Mouse (Mus musculus): ENCODE measurements at regions not wholly inside any gene's neighbourhood (a gene's known extent, or its start where the extent isn't known, plus 50 kb on each side); places are given as distances from the start of the nearest gene placed in this dataset.
A peak's percentile ranks its signal among the peaks of the same experiment; 100 is the strongest.

DNA sequence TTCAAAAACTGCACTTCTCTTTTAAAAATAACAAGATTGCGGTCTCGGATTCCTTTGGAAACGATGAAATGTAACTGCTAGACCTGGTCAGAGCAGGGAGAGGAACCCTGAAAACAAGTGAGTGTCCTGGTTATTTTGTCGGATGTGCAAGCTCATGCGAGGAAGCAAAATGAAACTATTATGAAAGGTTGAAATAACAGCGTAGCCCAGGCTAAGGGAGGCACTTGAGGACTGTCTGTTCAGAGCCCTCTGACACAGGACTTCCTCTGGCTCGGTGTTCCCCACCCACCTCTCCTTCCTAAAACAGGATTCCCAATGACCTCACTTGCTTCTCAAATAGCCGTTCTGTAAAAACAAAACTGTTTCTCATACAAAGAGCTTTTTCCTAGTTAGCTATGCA is 51.3 kb upstream of the S1pr1 start:
- Histone ChIP-seq H3K9me3 (ENCODE audit: low read length) (no peaks in the 10 kb centered on the region), H3K4me3 (ENCODE audit: low read depth, low read length) (no peak overlapping the region), H3K9ac (replicated peaks; ENCODE audit: low read depth) (no peak overlapping the region), H3K27ac (ENCODE audit: low read length) (peak overlapping the region; percentile 72), H3K36me3 (ENCODE audit: insufficient read depth, low read length) (no peaks in the 10 kb centered on the region), H3K4me1 (ENCODE audit: insufficient read depth, low read depth, low read length) (no peaks in the 10 kb centered on the region), H3K4me2 (replicated peaks; ENCODE audit: low read depth, low read length) (peak overlapping the region; percentile 34), H3K27me3 (replicated peaks; ENCODE audit: insufficient read depth, low read length) (no peaks in the 10 kb centered on the region)
- TF ChIP-seq CTCF (IDR thresholded peaks at IDR 0.05) (no peak), EP300 (IDR thresholded peaks at IDR 0.05) (peak; percentile 92)
- ATAC-seq (peak; percentile 62), DNase-seq (ENCODE audit: low spot score) (peak; percentile 80)
- WGBS: 45% methylated on average over 8 of the region's 8 CpGs

DNA sequence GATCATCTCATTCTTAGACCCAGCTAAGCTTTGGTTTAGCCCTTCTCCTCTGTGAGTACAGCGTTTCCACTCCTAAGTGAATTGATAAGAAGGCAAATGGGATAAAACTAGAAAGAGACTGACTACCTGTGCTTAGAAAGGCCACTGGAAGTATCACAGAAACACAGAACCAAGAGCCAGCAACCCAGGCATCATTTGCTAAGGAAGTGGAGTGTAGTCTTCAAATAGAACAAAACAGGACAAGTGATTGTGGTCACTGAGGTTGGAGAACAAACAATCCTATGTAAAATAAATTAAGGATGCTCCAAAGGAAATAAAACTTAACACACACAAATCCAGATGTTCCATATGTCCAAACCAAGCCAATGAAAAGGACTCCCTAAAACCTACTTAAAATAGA is 53.4 kb upstream of the S1pr1 start:
- Histone ChIP-seq H3K4me1 (ENCODE audit: insufficient read depth, low read depth, low read length) (no peaks in the 10 kb centered on the region), H3K4me2 (replicated peaks; ENCODE audit: low read depth, low read length) (no peak overlapping the region; the same call in 1 of the 2 replicates), H3K27me3 (replicated peaks; ENCODE audit: insufficient read depth, low read length) (no peaks in the 10 kb centered on the region), H3K27ac (ENCODE audit: low read length) (peak overlapping the region; percentile 83), H3K4me3 (ENCODE audit: low read depth, low read length) (no peak overlapping the region), H3K9ac (replicated peaks; ENCODE audit: low read depth) (no peak overlapping the region), H3K36me3 (ENCODE audit: insufficient read depth, low read length) (no peaks in the 10 kb centered on the region), H3K9me3 (ENCODE audit: low read length) (no peaks in the 10 kb centered on the region)
- 81% methylated on average over 1 of the region's 1 CpGs for WGBS
- ATAC-seq (peak; percentile 15), DNase-seq (ENCODE audit: low spot score) (peak; percentile 51)
- TF ChIP-seq EP300 (IDR thresholded peaks at IDR 0.05) (no peak), CTCF (IDR thresholded peaks at IDR 0.05) (no peak)

DNA sequence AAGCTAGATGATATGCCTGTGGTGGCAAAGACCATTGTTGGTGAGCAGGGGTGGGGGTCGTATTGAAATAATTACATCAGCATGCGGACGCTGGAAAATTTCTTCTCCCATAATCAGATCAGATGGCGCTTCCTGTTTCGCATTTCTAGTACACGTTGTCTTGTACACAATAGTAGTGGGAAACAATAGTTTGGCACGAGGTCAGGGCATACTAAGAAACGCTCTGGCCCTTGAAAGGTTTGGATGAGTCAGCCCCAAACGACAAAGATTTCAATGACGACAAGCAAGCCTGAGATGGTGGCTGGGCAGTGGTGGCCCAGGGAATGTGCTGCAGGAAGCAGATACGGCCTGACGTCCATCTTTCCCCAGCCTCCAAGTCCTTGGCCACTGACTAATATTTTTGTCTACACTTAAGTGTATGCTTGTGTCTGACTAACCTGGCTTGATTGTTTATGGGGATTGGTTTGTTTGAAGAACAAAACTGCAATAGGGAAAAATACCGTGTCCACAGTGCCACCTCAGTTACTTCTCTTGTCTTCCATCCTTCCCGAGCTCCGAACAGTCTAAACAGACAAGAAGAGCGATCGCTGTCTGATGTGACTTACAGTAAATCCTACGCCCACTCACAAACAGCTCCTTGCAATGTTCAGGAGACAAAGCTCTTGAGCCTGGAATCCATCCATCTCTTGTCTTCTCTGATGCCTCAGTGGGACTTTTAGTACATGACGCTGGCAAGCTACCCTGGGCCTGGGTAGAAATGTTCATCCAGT is 54.1 kb upstream of the S1pr1 start:
- no peaks in the 10 kb centered on the region for H3K9me3 ChIP-seq (ENCODE audit: low read length)
- no peaks in the 10 kb centered on the region for H3K36me3 ChIP-seq (ENCODE audit: insufficient read depth, low read length)
- H3K4me2 ChIP-seq (replicated peaks; ENCODE audit: low read depth, low read length): no peak overlapping the region
- H3K4me1 ChIP-seq (ENCODE audit: insufficient read depth, low read depth, low read length): no peaks in the 10 kb centered on the region
- no peaks in the 10 kb centered on the region for H3K27me3 ChIP-seq (replicated peaks; ENCODE audit: insufficient read depth, low read length)
- no peak overlapping the region for H3K9ac ChIP-seq (replicated peaks; ENCODE audit: low read depth)
- ATAC-seq (peak; percentile 92), DNase-seq (ENCODE audit: low spot score) (peak; percentile 83)
- peak overlapping the region; percentile 39 for H3K27ac ChIP-seq (ENCODE audit: low read length)
- WGBS: 60% methylated on average over 19 of the region's 19 CpGs
- TF ChIP-seq CTCF (IDR thresholded peaks at IDR 0.05) (no peak), EP300 (IDR thresholded peaks at IDR 0.05) (peak; percentile 100)
- H3K4me3 ChIP-seq (ENCODE audit: low read depth, low read length): no peak overlapping the region

DNA sequence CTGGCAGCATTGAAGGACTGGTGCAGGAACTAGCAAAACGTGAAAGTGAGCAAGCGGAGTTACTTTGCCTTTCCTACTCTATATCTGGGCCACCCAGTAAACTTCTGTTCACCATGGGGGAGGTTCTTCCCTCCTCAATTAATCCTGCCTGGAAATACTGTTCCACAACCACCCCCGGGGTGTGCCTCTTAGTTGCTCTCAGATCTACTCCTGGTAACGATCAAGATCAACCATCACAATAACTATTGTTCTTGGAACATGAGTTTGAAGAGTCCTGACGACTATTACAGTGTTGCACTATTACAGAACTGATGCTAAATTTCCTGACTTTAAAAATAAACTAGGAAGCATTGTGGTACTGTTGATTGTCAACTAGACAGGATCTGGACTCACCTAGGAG is 57.8 kb upstream of the S1pr1 start:
- TF ChIP-seq EP300 (IDR thresholded peaks at IDR 0.05) (no peak), CTCF (IDR thresholded peaks at IDR 0.05) (no peak)
- Histone ChIP-seq H3K27me3 (replicated peaks; ENCODE audit: insufficient read depth, low read length) (no peaks in the 10 kb centered on the region), H3K27ac (ENCODE audit: low read length) (no peak overlapping the region), H3K4me1 (ENCODE audit: insufficient read depth, low read depth, low read length) (no peaks in the 10 kb centered on the region), H3K9me3 (ENCODE audit: low read length) (no peaks in the 10 kb centered on the region), H3K4me3 (ENCODE audit: low read depth, low read length) (no peak overlapping the region), H3K9ac (replicated peaks; ENCODE audit: low read depth) (no peak overlapping the region), H3K36me3 (ENCODE audit: insufficient read depth, low read length) (no peaks in the 10 kb centered on the region), H3K4me2 (replicated peaks; ENCODE audit: low read depth, low read length) (no peak overlapping the region)
- ATAC-seq (no peak), DNase-seq (ENCODE audit: low spot score) (no peak)
- 73% methylated on average over 5 of the region's 5 CpGs for WGBS

DNA sequence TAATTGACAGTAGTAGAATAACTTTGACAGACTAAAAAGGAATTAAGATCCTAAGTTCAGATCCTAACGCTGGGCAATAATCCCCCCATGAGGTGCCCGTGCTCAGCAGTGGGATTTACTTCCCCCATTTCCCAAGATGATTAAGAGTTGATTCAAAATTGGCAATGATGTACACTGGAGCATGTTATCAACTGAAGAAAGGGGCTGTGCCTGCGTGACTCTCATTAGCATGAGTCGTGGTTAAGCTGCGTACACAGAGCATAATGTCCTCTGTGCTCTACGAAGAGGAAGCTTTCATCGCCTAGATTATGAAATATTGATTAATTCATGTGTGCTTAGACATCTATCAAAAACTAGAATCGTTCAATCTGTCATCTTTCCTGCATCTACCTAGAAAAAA is 59.4 kb upstream of the S1pr1 start:
- H3K9me3 ChIP-seq (ENCODE audit: low read length): no peaks in the 10 kb centered on the region
- ATAC-seq (no peak), DNase-seq (ENCODE audit: low spot score) (no peak)
- H3K4me3 ChIP-seq (ENCODE audit: low read depth, low read length): no peak overlapping the region
- H3K27ac ChIP-seq (ENCODE audit: low read length): no peak overlapping the region
- H3K4me1 ChIP-seq (ENCODE audit: insufficient read depth, low read depth, low read length): no peaks in the 10 kb centered on the region
- TF ChIP-seq CTCF (IDR thresholded peaks at IDR 0.05): no peak
- 56% methylated on average over 8 of the region's 8 CpGs for WGBS
- no peaks in the 10 kb centered on the region for H3K36me3 ChIP-seq (ENCODE audit: insufficient read depth, low read length)
- H3K4me2 ChIP-seq (replicated peaks; ENCODE audit: low read depth, low read length): no peak overlapping the region
- no peaks in the 10 kb centered on the region for H3K27me3 ChIP-seq (replicated peaks; ENCODE audit: insufficient read depth, low read length)
- H3K9ac ChIP-seq (replicated peaks; ENCODE audit: low read depth): no peak overlapping the region

DNA sequence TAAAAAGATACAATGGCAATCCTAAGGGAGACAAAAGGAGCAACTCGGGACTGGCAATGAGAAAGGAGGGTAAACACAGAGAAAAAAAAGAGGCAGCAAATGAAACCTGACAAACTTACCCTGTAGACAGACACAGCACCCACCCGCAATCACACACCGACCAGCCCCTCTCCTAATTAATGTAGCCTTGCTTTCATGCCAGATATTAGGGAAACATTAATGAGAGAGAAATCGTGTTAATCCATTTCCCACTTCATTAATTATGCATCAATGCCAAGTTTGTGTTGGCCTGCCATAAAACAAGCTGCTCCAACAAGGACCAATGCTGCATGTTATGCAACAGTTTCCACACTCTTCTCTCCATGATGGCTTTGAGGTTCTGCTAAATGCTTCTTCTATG is 59.9 kb upstream of the S1pr1 start:
- H3K9me3 ChIP-seq (ENCODE audit: low read length): no peaks in the 10 kb centered on the region
- 47% methylated on average over 4 of the region's 4 CpGs for WGBS
- H3K27me3 ChIP-seq (replicated peaks; ENCODE audit: insufficient read depth, low read length): no peaks in the 10 kb centered on the region
- no peak for DNase-seq (ENCODE audit: low spot score)
- no peak overlapping the region for H3K9ac ChIP-seq (replicated peaks; ENCODE audit: low read depth)
- TF ChIP-seq CTCF (IDR thresholded peaks at IDR 0.05): no peak
- no peaks in the 10 kb centered on the region for H3K4me1 ChIP-seq (ENCODE audit: insufficient read depth, low read depth, low read length)
- H3K27ac ChIP-seq (ENCODE audit: low read length): no peak overlapping the region
- H3K36me3 ChIP-seq (ENCODE audit: insufficient read depth, low read length): no peaks in the 10 kb centered on the region
- ATAC-seq: no peak
- no peak overlapping the region for H3K4me3 ChIP-seq (ENCODE audit: low read depth, low read length)
- no peak overlapping the region for H3K4me2 ChIP-seq (replicated peaks; ENCODE audit: low read depth, low read length)
